Mouse (Mus musculus) 3T3-L1 (cell line): ENCODE measurements around the gene Gm21789.
"Not testable (repeated sequence)": the region's sequence is repeated elsewhere in the genome, so short reads cannot be mapped to it uniquely, and the experiment has no call there.

Experiments used
- DNase-seq: peaks from one replicate; pipeline ENCODE4 v3.0.0-alpha.2; 2015; ENCODE audit warnings: low read depth, low spot score

Gm21789 gene

DNA sequence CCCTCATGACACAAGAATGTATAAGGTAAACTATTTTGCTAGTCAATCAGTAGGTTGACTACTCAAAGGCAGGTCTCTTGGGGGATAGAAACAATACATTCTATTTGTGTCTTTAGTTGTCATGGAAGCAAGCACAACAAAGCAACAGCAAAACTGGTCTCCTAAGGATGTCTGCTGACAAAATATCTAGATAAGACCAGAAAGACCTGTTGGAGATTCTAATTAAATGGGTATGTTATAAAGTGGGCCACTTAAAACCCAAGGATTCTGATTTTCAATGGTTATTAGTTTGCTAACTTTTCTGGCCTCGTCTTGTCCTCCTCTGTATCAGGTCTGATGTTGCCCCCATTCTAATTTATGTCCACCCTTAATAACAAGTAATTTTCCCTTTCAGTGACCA lies at the start of gene Gm21789:
Gene Gm21789 (plus strand): TSS at position 301 of the 400 bp plus-strand sequence.
- not testable (repeated sequence) for DNase-seq

DNA sequence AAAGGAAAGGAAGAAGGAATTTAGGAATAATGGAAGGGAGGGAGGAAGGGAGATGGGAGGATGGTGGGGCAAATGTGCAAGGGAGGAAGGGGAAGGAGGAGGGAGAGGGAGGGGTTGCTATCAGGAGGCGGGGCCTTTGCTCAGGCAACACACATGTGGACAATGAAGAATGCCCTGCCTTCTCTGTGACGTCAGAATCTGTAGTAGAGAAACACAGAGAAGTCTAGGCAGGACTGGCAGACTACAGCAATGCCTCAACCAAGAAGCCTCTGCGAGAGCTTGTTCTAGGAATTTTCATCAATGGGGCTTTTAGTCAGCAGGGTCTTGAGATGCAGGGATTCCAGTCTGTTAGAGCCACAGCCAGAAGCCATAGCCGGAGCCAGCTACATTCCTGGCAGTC lies 47.2 kb upstream of the Gm21789 start, which contains the start of gene Btbd35f30:
Gene Btbd35f30 (plus strand): TSS at position 301 of the 400 bp plus-strand sequence.
- DNase-seq, result not testable (repeated sequence)

DNA sequence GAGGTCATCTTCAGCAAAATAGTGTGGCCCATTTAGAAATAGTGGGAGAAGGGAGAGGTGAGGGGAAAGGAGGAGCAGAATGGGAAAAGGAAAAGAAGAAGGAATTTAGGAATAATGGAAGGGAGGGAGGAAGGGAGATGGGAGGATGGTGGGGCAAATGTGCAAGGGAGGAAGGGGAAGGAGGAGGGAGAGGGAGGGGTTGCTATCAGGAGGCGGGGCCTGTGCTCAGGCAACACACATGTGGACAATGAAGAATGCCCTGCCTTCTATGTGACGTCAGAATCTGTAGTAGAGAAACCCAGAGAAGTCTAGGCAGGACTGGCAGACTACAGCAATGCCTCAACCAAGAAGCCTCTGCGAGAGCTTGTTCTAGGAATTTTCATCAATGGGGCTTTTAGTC lies 32.0 kb downstream of the Gm21789 start, which contains the start of gene Btbd35f5:
Gene Btbd35f5 (plus strand): TSS at position 301 of the 400 bp plus-strand sequence.
- DNase-seq, result not testable (repeated sequence)
